Mouse (Mus musculus): ENCODE results near the gene Hmgcs2.

DNA sequence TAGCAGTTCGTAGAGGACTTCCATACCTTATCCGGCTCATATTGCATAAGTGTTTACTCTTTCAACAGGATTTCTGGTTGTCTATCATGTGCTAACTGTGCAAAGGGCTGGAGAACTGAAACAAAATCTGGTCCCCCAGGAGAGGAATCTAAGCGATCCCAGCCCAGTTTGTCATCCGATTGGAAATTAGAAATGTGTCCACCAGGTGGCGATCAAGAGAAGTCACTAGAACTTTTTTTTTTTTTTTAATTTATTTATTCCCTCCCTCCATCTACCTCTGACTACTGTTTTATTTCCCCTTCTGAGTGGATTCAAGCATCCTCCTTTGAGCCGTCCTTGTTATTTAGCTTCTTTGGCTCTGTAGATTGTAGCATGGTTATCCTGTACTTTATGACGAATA is 73.7 kb downstream of the Hmgcs2 start:
- TF ChIP-seq CTCF (IDR thresholded peaks at IDR 0.05; ENCODE audit: low read depth, low read length) (no peak), POLR2A (IDR thresholded peaks at IDR 0.05; ENCODE audit: insufficient read depth, low read length) (no peak)

All from ES-Bruce4 (cell line).